Mouse (Mus musculus) small intestine, adult 2 months (tissue): ENCODE data around the gene Cep170.

ENCODE experiments used
- CTCF ChIP-seq: fragments of 200-500 bp; IDR thresholded peaks from 2 replicates; pipeline ENCODE4 v1.5.1; 2012; ENCODE audit warnings: low read depth, mild to moderate bottlenecking, control low read depth, inconsistent platforms, low read length, moderate library complexity, mixed read lengths; ENCODE audit not compliant: insufficient replicate concordance, insufficient read length; ENCODE audit errors: extremely low read depth
- POLR2A ChIP-seq: fragments of 200-500 bp; IDR thresholded peaks from 2 replicates; pipeline ENCODE4 v1.6.1; 2012; ENCODE audit warnings: low read depth, mild to moderate bottlenecking, control low read depth, inconsistent platforms, low read length, moderate library complexity

DNA sequence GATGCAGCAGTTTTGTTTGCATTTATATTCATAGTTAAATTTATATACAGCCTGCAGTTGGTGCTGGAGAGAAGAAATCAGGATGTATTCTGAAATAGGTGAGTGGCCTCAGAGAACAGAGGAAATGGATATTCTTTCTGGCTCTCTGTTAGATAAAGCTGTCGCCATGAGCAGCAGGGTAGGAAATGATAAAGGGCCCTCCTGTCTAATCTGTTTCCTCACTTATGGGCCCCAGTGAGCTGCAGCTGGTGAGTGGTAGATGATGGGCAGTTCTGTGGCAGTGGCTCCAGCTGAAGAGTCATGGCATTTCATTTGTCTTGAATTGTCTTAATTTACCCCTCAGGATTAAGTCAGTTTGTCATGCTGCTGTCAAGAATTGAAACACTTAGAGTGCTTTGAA is 8.1 kb upstream of the Cep170 start:
- TF ChIP-seq CTCF (no peak), POLR2A (no peak)
